Mouse (Mus musculus) limb, embryonic 10.5 days (tissue): Measurements from ENCODE around the gene Poc1a. TPM values are rescaled to one million over a fixed set of nuclear protein-coding genes. Genes with fewer than 3 reads are reported as not detected.

Experiments
- DNase-seq: peaks from one replicate; pipeline ENCODE4 v3.0.0-alpha.2; 2017; ENCODE audit warnings: low spot score
- H3K27ac ChIP-seq: fragments of 300-500 bp; sonication (generic); 2 replicates; pipeline ENCODE4 v1.5.1; 2016; ENCODE audit warnings: mild to moderate bottlenecking
- H3K27me3 ChIP-seq: fragments of 300-500 bp; sonication (generic); 2 replicates; pipeline ENCODE4 v1.6.1; 2016; ENCODE audit warnings: low read depth, mild to moderate bottlenecking; ENCODE audit not compliant: poor library complexity, severe bottlenecking
- H3K36me3 ChIP-seq: fragments of 300-500 bp; sonication (generic); 2 replicates; pipeline ENCODE4 v1.6.1; 2016; ENCODE audit warnings: mild to moderate bottlenecking, moderate library complexity
- H3K4me1 ChIP-seq: fragments of 300-500 bp; sonication (generic); 2 replicates; pipeline ENCODE4 v1.6.1; 2016
- H3K4me3 ChIP-seq: fragments of 300-500 bp; sonication (generic); 2 replicates; pipeline ENCODE4 v1.5.1; 2016; ENCODE audit warnings: mild to moderate bottlenecking, moderate library complexity
- H3K9me3 ChIP-seq: fragments of 300-500 bp; sonication (generic); replicated peaks from 2 replicates; pipeline ENCODE4 v1.6.1; 2016; ENCODE audit warnings: mild to moderate bottlenecking
- WGBS: fragments of 180-500 bp; shearing (Covaris S2); methylation state at CpG from one replicate; pipeline ENCODE4 v1.1.7; 2016; 5-methylcytosine and 5-hydroxymethylcytosine counted together
- polyA plus RNA-seq: library from polyadenylated mRNA; unstranded; fragments of >200 nt; fragmentation: Nextera tagmentation; extraction: Ambion mirVana; gene quantifications from 2 replicates; pipeline ENCODE4 v1.2.1, GENCODE M21; 2016

The Poc1a gene
- polyA plus RNA-seq, 1 experiment from 2014 or later = 42.9 TPM

DNA sequence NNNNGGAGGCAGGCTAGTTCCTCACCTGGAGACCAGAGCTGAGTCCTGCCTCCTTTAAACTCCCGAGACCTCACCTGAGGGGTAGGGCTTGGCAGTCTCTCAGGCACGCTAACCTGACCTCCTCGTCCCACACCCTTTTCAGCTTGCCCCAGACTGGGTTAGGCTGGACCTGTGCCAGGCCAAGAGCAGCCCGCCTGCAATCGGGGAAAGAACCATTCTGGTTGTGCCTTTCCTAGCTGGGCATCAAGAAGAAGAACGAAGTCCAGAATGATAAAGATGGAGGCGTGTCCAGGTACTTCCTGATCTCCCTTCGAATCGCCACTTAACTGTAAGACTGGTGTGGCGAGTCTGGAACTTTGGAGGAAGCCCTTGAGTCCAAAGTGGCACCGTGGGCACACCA, 31.3 kb upstream of the Poc1a start:
- no peak for DNase-seq
- Histone ChIP-seq H3K36me3 (peaks cover 11% of the 10 kb centered on the region; the same call in 1 of the 2 replicates), H3K27ac (no peak overlapping the region), H3K4me1 (peaks cover 37% of the 10 kb centered on the region), H3K27me3 (no peaks in the 10 kb centered on the region), H3K4me3 (no peak overlapping the region), H3K9me3 (no peaks in the 10 kb centered on the region)
- 94% methylated on average over 11 of the region's 11 CpGs for WGBS

DNA sequence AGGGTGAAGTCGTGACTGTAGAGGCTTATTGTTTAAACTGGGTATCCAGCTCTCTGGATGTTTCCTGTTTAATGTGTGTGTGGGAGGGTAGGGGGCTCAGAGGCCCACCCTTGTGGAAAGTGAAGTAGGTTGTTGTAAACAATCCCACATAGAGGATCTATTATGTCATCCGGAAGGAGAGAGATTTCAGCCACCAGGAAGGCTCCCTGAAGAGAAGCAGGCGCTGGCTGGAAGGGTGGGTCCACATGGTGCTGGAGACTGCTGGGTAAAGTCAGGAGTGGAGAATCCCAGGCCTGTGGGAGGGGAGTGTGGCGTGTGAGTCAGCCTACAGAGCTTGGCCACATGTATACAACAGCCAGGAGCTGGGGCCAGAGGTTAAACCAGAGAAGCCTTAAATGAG, 30.6 kb upstream of the Poc1a start:
- Histone ChIP-seq H3K27me3 (no peaks in the 10 kb centered on the region), H3K4me3 (no peak overlapping the region), H3K9me3 (no peaks in the 10 kb centered on the region), H3K36me3 (peaks cover 6% of the 10 kb centered on the region; the same call in 1 of the 2 replicates), H3K27ac (no peak overlapping the region), H3K4me1 (peaks cover 37% of the 10 kb centered on the region)
- WGBS = 65% methylated on average over 4 of the region's 4 CpGs
- no peak for DNase-seq

DNA sequence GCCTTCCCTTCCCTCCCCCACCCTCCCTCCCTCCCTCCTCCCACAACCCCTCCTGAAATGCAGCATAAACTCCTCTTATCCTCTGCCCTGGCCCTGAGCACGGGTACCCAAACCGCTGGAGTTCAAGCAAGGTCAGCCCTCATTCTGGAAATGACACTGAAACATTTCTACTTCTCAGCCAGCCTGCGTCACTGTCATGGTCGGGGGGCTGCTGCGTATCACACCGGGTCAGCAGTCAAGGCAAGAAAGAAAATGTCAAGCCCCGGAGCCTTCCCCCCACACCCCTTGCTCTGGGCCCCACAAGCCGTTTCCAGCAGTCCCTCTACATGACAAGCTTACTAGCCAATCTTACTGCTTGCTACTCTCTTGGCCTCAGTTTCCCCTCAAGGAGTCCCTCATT, 29.8 kb upstream of the Poc1a start:
- no peaks in the 10 kb centered on the region for H3K9me3 ChIP-seq
- no peak for DNase-seq
- H3K36me3 ChIP-seq = 0 out of 2 replicates have a peak, but pooled peaks cover 4% of the 10 kb centered on the region
- no peak overlapping the region for H3K4me3 ChIP-seq
- peaks cover 36% of the 10 kb centered on the region for H3K4me1 ChIP-seq
- no peak overlapping the region for H3K27ac ChIP-seq
- no peaks in the 10 kb centered on the region for H3K27me3 ChIP-seq
- 77% methylated on average over 8 of the region's 8 CpGs for WGBS

DNA sequence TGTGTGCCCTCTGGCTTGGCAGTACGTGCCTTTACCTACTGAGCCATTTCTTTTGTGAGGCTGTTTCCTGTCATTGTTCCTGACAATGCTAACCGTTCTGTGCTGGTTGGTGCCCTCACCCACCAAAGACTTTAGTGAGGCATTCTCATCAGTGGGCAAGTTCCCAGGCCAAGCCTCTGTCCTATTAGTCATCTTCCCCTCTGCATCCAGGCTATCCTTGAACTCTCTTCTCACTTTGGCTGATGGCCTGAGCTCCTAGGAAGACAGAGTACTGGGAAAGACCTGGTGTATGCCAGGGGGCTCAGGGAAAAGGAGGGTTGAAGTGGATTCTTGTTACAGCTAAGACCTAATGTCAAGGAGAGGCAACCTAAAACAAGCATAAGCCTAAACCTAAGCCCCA, 26.9 kb upstream of the Poc1a start:
- Histone ChIP-seq H3K4me1 (peaks cover 16% of the 10 kb centered on the region; the same call in 1 of the 2 replicates), H3K4me3 (no peak overlapping the region), H3K36me3 (no peaks in the 10 kb centered on the region), H3K9me3 (no peaks in the 10 kb centered on the region), H3K27ac (no peak overlapping the region), H3K27me3 (no peaks in the 10 kb centered on the region)
- 94% methylated on average over 2 of the region's 2 CpGs for WGBS
- DNase-seq = no peak

DNA sequence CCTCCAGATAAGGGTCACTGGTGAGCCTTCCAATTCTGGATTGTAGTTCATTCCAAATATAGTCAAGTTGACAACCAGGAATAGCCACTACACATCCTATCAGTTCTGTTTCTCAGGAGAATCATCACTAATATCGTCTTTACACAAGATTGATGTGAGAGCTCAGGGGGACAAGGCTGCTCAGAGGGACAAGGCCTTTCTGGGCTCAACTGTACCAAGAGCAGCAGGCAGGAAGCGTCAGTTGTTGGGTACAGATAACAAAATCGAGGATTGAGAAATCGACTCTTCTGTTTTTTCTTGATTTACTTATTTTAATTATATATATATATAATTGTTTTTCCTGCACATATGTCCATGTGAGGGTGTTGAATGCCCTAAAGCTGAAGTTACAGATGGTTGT, 22.4 kb upstream of the Poc1a start:
- no peaks in the 10 kb centered on the region for H3K9me3 ChIP-seq
- 89% methylated on average over 4 of the region's 4 CpGs for WGBS

DNA sequence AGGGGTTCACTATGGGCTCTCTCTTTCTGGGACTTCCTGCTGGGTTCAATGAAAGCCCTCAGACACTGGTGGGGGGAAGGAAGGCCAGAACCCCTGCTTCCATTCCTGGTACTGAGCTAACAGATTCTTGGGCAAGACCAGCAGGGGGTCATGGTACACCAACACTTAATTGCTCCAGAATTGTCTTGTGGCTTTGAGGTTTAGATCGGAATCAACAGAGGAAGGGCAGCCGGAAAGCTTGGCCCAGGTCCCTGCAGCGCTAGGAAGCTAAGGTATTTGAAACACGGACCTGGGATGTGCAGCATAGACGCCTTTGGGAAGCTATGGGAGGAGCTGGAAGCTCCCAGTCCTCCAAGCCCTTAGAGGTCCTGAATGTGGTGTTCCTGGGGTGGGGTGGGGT, 21.9 kb upstream of the Poc1a start:
- no peak for DNase-seq
- Histone ChIP-seq H3K9me3 (no peaks in the 10 kb centered on the region), H3K4me1 (peaks cover 6% of the 10 kb centered on the region; the same call in 1 of the 2 replicates), H3K4me3 (no peak overlapping the region), H3K27ac (no peak overlapping the region), H3K27me3 (no peaks in the 10 kb centered on the region), H3K36me3 (no peaks in the 10 kb centered on the region)
- 75% methylated on average over 5 of the region's 5 CpGs for WGBS

More for the DNA sequence above, 22.4 kb upstream of the Poc1a start:
- Histone ChIP-seq H3K36me3 (no peaks in the 10 kb centered on the region), H3K4me1 (peaks cover 8% of the 10 kb centered on the region; the same call in 1 of the 2 replicates), H3K27ac (no peak overlapping the region), H3K27me3 (no peaks in the 10 kb centered on the region), H3K4me3 (no peak overlapping the region)
- no peak for DNase-seq

DNA sequence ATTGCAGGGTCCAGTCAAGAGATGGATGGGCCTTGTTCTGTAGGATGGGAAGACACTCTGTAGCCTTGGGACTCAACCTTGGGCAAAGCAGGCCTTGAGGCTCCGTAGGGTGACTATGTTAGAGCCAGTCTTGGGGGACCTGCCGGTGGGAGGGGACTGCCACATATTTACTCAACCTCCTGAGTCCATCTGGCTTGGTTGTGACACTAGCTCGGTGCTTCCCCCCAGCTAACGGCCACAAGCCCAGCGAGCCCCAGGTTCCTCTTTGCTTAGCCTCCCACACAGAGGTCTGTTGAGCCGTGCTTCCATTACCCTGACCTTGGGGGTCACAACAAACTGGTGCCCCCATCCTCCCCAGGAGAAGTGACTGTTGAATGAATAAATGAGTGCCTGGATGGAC, 19.8 kb upstream of the Poc1a start:
- no peaks in the 10 kb centered on the region for H3K9me3 ChIP-seq
- WGBS = 91% methylated on average over 6 of the region's 6 CpGs
- no peak overlapping the region for H3K27ac ChIP-seq
- H3K36me3 ChIP-seq = no peaks in the 10 kb centered on the region
- DNase-seq = no peak
- 0 out of 2 replicates have a peak, but pooled peaks cover 10% of the 10 kb centered on the region for H3K4me1 ChIP-seq
- no peak overlapping the region for H3K4me3 ChIP-seq
- no peaks in the 10 kb centered on the region for H3K27me3 ChIP-seq

DNA sequence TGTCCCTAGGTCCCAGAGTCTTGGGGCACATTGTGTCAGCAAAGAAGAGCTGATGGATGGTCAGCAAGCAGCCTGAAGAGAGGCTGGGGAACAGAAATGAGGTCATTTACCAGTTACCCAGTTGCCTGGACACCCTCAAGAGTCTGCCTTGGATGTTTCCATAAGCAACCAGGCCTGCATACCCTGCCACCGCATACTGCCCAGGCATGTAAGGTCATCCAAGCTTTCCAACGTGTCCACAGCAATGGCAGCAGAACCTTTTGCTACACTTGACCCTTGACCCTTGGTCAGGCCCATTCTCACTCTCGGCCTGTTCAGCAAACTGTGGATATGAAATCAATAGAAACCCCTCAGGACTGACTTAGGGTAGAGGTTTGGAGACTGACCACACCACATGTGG, 19.4 kb upstream of the Poc1a start:
- H3K4me3 ChIP-seq = no peak overlapping the region
- no peaks in the 10 kb centered on the region for H3K27me3 ChIP-seq
- H3K36me3 ChIP-seq = no peaks in the 10 kb centered on the region
- DNase-seq = no peak
- H3K4me1 ChIP-seq = 0 out of 2 replicates have a peak, but pooled peaks cover 10% of the 10 kb centered on the region
- no peaks in the 10 kb centered on the region for H3K9me3 ChIP-seq
- WGBS = 84% methylated on average over 3 of the region's 3 CpGs
- H3K27ac ChIP-seq = no peak overlapping the region

DNA sequence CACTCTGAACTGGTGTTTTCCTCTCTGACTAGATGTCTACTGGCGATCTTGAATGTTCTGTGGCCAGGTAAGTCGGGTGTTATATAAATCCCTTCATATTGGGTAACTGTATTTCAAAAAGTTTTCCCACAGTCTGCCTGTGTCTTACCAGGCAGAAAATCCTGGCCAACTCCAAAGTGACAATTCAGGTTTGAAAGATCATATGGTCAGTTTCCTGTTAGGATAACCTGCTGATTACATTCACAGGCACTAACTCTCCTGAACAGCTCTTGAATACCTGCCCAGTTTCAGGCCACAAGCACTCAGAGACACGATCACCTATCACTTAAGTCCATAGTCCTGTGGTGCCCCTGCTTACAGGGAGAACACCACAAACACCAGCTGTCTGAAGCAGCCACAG, 18.8 kb upstream of the Poc1a start:
- Histone ChIP-seq H3K27me3 (no peaks in the 10 kb centered on the region), H3K36me3 (no peaks in the 10 kb centered on the region), H3K27ac (no peak overlapping the region), H3K4me3 (no peak overlapping the region), H3K4me1 (0 out of 2 replicates have a peak, but pooled peaks cover 10% of the 10 kb centered on the region), H3K9me3 (no peaks in the 10 kb centered on the region)
- WGBS = 87% methylated on average over 3 of the region's 3 CpGs
- DNase-seq = no peak

DNA sequence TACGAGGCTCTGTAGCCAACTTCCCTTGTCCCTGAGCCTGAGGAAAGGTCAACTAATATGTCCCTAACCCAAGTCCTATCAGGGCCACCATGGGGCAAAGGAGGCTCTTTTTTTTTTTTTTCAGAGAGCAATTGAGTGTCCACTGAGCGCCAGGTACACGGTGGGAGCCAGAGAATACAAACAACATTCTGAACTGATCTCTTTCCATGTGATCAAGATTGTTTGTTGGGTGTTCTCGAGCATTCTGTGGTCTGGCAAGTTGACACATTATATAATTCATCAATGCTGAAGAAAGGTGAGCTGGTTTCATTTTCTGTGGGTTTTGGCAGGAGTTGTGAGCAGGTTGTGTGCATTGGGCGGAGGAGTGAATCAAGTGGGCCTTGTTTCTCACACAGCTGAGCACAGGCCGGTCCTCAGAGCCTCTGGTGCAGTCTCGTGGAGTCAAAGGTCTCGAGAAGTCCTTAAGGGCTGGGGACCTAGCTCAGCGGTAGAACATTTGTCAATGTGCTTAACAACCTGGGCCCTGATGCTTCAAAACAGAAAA, 17.4 kb upstream of the Poc1a start:
- no peak for DNase-seq
- WGBS = 83% methylated on average over 9 of the region's 9 CpGs

DNA sequence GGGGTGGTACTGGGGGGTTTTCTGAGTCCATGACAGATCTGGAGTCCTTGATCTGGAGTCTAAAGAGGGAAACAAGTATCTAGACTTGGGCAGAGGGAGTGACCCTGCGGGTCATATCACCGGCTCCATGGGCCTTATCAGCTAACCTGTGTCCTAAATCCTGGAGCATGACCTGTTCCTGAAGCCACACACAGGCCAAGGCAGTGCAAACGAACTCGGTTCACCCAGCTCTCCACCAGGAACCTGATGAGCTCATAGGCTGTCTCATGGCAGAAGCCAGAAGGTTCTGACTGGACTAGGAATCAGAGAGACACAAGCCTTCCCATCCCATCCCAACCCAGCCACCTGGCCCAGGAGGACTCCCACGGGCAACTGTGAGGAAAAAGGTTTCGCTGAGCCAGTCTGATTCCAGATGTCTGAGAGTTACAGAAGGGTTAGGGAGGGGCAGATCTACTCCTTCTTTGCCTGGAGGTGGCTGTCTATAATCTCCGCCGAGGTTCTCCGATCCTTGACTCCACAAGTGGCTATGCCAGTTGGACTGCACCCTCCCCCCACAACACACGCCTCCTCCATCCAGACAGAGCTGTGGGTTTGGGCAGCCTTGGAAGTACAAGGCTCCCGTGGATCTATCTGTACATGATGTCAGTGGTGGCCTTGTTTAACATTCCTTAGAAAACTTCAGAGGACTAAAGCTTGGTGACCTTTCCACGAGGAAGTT, 15.3 kb upstream of the Poc1a start:
- peaks cover 29% of the 10 kb centered on the region for H3K4me1 ChIP-seq
- no peak for DNase-seq
- H3K9me3 ChIP-seq = no peaks in the 10 kb centered on the region
- 83% methylated on average over 12 of the region's 12 CpGs for WGBS
- H3K4me3 ChIP-seq = no peak overlapping the region
- H3K27me3 ChIP-seq = no peaks in the 10 kb centered on the region
- H3K27ac ChIP-seq = no peak overlapping the region
- H3K36me3 ChIP-seq = no peaks in the 10 kb centered on the region

More for the DNA sequence above, 17.4 kb upstream of the Poc1a start:
- Histone ChIP-seq H3K27ac (no peak overlapping the region), H3K36me3 (no peaks in the 10 kb centered on the region), H3K4me3 (no peak overlapping the region), H3K27me3 (no peaks in the 10 kb centered on the region), H3K4me1 (peaks cover 15% of the 10 kb centered on the region), H3K9me3 (no peaks in the 10 kb centered on the region)

DNA sequence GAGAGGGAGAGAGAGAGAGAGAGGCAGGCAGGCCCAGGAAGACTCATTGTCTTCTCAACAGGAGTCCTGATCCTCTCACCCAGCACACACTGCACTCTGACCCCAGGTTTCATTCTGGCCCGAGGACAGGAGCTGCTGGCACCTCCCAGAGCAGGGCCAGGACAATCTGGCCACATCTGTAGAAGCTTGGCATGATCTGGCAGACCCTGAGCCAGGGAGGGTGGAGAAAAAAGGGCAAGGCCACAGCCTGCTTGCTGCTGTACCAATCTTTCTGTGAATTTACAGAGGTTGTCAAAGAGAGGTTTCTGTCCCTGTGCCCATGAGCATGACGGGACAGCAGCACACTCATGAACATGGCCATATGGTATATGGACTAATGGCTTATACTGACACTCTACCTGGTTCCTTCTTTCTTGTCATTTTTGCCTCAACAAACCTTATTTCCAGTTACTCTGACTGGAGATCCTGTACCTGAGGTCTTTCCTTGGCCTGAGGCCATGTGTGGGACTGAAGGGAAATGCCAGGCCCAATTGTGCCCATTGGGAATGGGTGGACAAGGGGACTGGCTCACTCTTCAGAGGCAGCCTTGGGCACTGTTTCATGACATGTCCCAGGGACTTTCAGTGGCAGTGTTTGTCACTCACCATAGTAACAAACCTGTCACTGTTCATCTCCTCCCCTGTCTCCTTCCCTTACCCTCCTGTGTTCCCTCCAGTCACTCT, 13.8 kb upstream of the Poc1a start:
- WGBS = 73% methylated on average over 2 of the region's 2 CpGs
- H3K27me3 ChIP-seq = no peaks in the 10 kb centered on the region
- no peak for DNase-seq

DNA sequence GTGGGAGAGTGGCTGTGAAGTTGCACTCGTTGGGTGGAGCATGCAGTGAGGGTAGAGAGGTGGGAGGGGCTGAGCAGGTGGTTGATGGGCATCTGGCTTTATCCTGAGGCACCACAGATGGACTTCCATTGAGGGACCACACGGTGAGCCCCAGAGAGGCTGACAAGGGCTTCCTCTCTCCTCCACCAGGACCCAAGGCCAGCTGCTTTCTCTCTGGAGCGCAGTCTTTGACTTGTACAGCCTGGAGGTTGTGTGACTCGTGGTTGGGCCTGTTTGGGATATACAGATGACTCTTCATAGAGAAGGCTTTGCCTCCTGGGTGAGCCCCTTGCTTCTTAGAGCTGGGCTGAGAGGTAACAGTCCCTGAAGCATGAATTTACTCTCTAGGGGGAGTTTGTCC, 12.4 kb upstream of the Poc1a start:
- no peaks in the 10 kb centered on the region for H3K9me3 ChIP-seq
- WGBS = 57% methylated on average over 4 of the region's 4 CpGs
- no peaks in the 10 kb centered on the region for H3K36me3 ChIP-seq
- DNase-seq = no peak
- no peaks in the 10 kb centered on the region for H3K27me3 ChIP-seq
- no peak overlapping the region for H3K4me3 ChIP-seq
- no peak overlapping the region for H3K27ac ChIP-seq
- peaks cover 29% of the 10 kb centered on the region for H3K4me1 ChIP-seq

More for the DNA sequence above, 13.8 kb upstream of the Poc1a start:
- Histone ChIP-seq H3K4me3 (no peak overlapping the region), H3K9me3 (no peaks in the 10 kb centered on the region), H3K4me1 (peaks cover 29% of the 10 kb centered on the region), H3K36me3 (no peaks in the 10 kb centered on the region), H3K27ac (no peak overlapping the region)
